Mouse (Mus musculus) CD4-positive helper T cell, adult 2 months (primary cell): ENCODE data around the gene B3galt5.

Experiments
- DNase-seq: peaks from one replicate; pipeline ENCODE4 v3.0.0-alpha.2; 2012; ENCODE audit warnings: low read depth, missing footprints, low spot score

B3galt5 gene

GRCm38 (mm10) chr16:96258429-96258828 lies 22.8 kb downstream of the B3galt5 start:
- DNase-seq: no peak

- DNase-seq: no peak
Observed at GRCm38 (mm10) chr16:96271736-96272135, 36.1 kb downstream of the B3galt5 start.

GRCm38 (mm10) chr16:96272929-96273619 lies 37.5 kb downstream of the B3galt5 start:
- peak; percentile 70 for DNase-seq

- no peak for DNase-seq
Observed at GRCm38 (mm10) chr16:96276596-96276995, 41.0 kb downstream of the B3galt5 start.

- no peak for DNase-seq
Observed at GRCm38 (mm10) chr16:96278491-96279224, 43.1 kb downstream of the B3galt5 start.

- DNase-seq: no peak
Observed at GRCm38 (mm10) chr16:96280719-96281605, 45.4 kb downstream of the B3galt5 start.

- no peak for DNase-seq
Observed at GRCm38 (mm10) chr16:96282566-96282965, 47.0 kb downstream of the B3galt5 start.

- no peak for DNase-seq
Observed at GRCm38 (mm10) chr16:96291885-96292284, 56.3 kb downstream of the B3galt5 start.

GRCm38 (mm10) chr16:96292530-96293173 lies 57.1 kb downstream of the B3galt5 start:
- DNase-seq: peak; percentile 43

- DNase-seq: no peak
Observed at GRCm38 (mm10) chr16:96298075-96298474, 62.5 kb downstream of the B3galt5 start.

GRCm38 (mm10) chr16:96298574-96298973 lies 63.0 kb downstream of the B3galt5 start:
- DNase-seq: no peak

GRCm38 (mm10) chr16:96303356-96303755 lies 67.8 kb downstream of the B3galt5 start:
- DNase-seq: no peak

GRCm38 (mm10) chr16:96304438-96304837 lies 68.8 kb downstream of the B3galt5 start:
- DNase-seq: no peak

GRCm38 (mm10) chr16:96306905-96307304 lies 71.3 kb downstream of the B3galt5 start:
- no peak for DNase-seq

GRCm38 (mm10) chr16:96317803-96318202 lies 82.2 kb downstream of the B3galt5 start:
- no peak for DNase-seq

GRCm38 (mm10) chr16:96322739-96323138 lies 87.1 kb downstream of the B3galt5 start:
- DNase-seq: no peak

- no peak for DNase-seq
Observed at GRCm38 (mm10) chr16:96323166-96323565, 87.6 kb downstream of the B3galt5 start.

GRCm38 (mm10) chr16:96326110-96326999 lies 90.8 kb downstream of the B3galt5 start:
- DNase-seq: no peak

GRCm38 (mm10) chr16:96327251-96327650 lies 91.7 kb downstream of the B3galt5 start:
- DNase-seq: peak; percentile 19

GRCm38 (mm10) chr16:96339570-96339969 lies 104.0 kb downstream of the B3galt5 start:
- DNase-seq: no peak
